Mouse (Mus musculus): Measurements from ENCODE around the gene Efna1. TPM values are rescaled to one million over a fixed set of nuclear protein-coding genes. Genes with fewer than 3 reads are reported as not detected.

Gene Efna1
- total and polyA plus RNA-seq, 2 experiments from 2014 or later, result 5.9 to 10.9 TPM

DNA sequence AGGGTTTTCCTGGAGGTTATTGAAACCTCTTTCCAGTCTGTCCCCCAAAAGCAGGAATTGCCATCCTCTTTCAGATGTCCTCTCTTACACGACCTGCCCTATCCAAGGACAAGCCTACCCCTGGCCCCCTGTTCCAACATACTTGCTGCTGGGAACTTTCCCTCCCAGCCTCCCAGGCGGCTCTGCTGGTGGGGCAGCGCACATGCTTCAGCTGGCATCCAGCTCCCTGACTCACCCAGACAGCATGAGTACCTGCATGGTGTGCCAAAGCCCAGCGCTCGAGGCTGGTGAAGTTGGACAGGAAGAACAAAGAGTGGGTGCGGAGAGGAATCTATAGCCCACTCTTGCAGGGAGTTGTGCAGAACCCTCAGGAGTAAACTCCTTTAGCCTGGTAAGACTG lies 10.1 kb downstream of the Efna1 start:
- H3K36me3 ChIP-seq (ENCODE audit: insufficient read depth, low read length), result no peaks in the 10 kb centered on the region
- peaks cover 18% of the 10 kb centered on the region for H3K4me1 ChIP-seq (ENCODE audit: insufficient read depth, low read length)
- ATAC-seq (no peak), DNase-seq (ENCODE audit: low spot score) (peak; percentile 18)
- 41% methylated on average over 6 of the region's 6 CpGs for WGBS
- H3K4me3 ChIP-seq (ENCODE audit: low read length), result peak overlapping the region; percentile 58; the same call in 1 of the 2 replicates
- H3K27me3 ChIP-seq (ENCODE audit: insufficient read depth, low read length), result no peaks in the 10 kb centered on the region
- no peak for TF ChIP-seq CTCF (IDR thresholded peaks at IDR 0.05; ENCODE audit: low read depth)
- no peaks in the 10 kb centered on the region for H3K9me3 ChIP-seq (ENCODE audit: low read length)
- peak overlapping the region; percentile 68 for H3K4me2 ChIP-seq (ENCODE audit: low read depth, low read length)
- peak overlapping the region; percentile 86 for H3K27ac ChIP-seq
- H3K9ac ChIP-seq (replicated peaks; ENCODE audit: low read length), result peak overlapping the region; percentile 59; the same call in 1 of the 2 replicates

DNA sequence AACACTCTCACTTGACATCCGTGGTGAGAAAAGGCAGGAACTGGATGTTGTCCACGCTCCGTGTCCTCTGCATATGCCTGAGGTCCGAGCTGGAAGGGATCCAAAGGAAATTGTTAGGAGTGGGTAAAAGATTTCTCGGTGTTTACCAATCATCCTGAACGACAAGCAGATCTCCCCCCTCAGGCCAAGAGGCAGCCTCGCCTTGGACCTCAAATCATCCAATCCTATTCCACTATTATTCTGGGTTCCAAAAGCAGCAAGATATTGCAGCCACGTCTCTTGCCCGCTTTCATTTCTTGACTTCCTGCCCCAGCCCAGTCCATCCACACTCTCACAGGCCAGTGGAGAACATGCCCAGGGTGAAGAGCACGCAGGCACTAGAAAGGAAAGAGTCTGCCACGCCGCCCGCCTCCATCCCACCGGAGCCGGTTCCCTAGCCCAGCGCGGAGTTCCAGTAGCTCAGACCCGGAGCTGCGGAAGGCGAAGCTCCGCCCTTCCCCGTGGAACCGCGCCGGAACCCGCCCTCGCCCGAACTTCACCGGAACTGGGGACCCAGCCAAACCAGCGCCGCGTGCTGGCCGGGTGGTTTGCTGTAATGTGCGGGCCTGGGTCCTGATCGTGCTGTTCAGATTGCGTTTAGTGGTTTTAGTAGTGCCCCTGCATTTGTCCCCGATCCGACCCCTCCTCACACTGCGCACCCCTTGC lies 10.7 kb downstream of the Efna1 start, which contains the start of gene Slc50a1:
Gene Slc50a1 (minus strand): TSS at position 520 of the 705 bp plus-strand sequence.
- peak within 1 kb of the TSS; percentile 86 for H3K27ac ChIP-seq
- peaks cover 18% of the 10 kb centered on the region for H3K4me1 ChIP-seq (ENCODE audit: insufficient read depth, low read length)
- TF ChIP-seq CTCF (IDR thresholded peaks at IDR 0.05; ENCODE audit: low read depth), result peak; percentile 68
- ATAC-seq (peak; percentile 64), DNase-seq (ENCODE audit: low spot score) (peak; percentile 87)
- WGBS, result 1% methylated on average over 39 of the region's 39 CpGs
- no peaks in the 10 kb centered on the region for H3K27me3 ChIP-seq (ENCODE audit: insufficient read depth, low read length)
- H3K9ac ChIP-seq (replicated peaks; ENCODE audit: low read length), result peak within 1 kb of the TSS; percentile 59
- peak within 1 kb of the TSS; percentile 68 for H3K4me2 ChIP-seq (ENCODE audit: low read depth, low read length)
- H3K4me3 ChIP-seq (ENCODE audit: low read length), result peak within 1 kb of the TSS; percentile 58
- H3K9me3 ChIP-seq (ENCODE audit: low read length), result no peaks in the 10 kb centered on the region
- no peaks in the 10 kb centered on the region for H3K36me3 ChIP-seq (ENCODE audit: insufficient read depth, low read length)

DNA sequence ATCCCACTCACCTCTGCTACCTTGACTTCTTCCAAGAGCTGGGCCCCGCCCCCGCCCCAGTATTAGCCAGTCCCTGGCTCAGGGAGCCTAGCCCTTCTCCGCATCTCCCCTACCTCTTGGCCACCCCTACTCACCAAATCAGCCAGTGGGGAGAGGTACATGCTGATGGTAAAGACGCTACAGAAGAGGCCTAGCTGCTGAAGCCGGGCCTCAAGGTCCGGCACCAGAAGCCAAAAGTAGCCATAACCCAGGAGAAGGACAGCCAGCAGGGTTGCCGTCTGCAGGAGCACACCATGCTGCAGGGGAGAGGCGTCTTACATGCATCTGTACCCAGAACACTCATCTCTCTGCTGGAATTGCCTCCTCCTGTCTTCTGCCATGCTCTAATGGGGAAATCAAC lies 12.0 kb downstream of the Efna1 start:
- Histone ChIP-seq H3K27me3 (ENCODE audit: insufficient read depth, low read length) (no peaks in the 10 kb centered on the region), H3K36me3 (ENCODE audit: insufficient read depth, low read length) (no peaks in the 10 kb centered on the region), H3K4me3 (ENCODE audit: low read length) (no peak overlapping the region), H3K9me3 (ENCODE audit: low read length) (no peaks in the 10 kb centered on the region), H3K4me1 (ENCODE audit: insufficient read depth, low read length) (peaks cover 18% of the 10 kb centered on the region), H3K4me2 (ENCODE audit: low read depth, low read length) (peak overlapping the region; percentile 68; the same call in 1 of the 2 replicates), H3K9ac (replicated peaks; ENCODE audit: low read length) (no peak overlapping the region), H3K27ac (no peak overlapping the region)
- ATAC-seq (no peak), DNase-seq (ENCODE audit: low spot score) (no peak)
- 57% methylated on average over 8 of the region's 8 CpGs for WGBS
- no peak for TF ChIP-seq CTCF (IDR thresholded peaks at IDR 0.05; ENCODE audit: low read depth)

DNA sequence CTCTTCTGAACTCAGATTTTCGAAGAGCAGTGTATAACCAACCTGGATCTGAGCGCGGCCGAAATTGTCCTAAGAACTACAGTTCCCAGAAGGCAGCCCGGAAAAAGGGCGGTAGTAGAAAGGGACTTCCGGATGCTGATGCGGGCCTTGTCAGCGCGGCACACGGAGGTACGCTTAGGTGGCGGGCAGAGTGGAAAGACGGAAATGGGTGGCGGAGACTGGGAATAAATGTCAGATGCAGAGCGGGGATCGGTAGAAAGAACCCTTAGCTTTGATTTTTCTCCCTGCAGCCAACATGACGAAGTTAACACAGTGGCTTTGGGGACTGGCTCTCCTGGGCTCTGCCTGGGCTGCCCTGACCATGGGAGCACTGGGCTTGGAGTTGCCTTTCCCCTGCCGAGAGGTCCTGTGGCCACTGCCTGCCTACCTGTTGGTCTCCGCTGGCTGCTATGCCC lies 14.5 kb downstream of the Efna1 start:
- ATAC-seq (peak; percentile 89), DNase-seq (ENCODE audit: low spot score) (peak; percentile 92)
- Histone ChIP-seq H3K27ac (peak overlapping the region; percentile 81; the same call in 1 of the 2 replicates), H3K27me3 (ENCODE audit: insufficient read depth, low read length) (no peaks in the 10 kb centered on the region), H3K36me3 (ENCODE audit: insufficient read depth, low read length) (no peaks in the 10 kb centered on the region), H3K4me2 (ENCODE audit: low read depth, low read length) (peak overlapping the region; percentile 99), H3K9me3 (ENCODE audit: low read length) (no peaks in the 10 kb centered on the region), H3K9ac (replicated peaks; ENCODE audit: low read length) (peak overlapping the region; percentile 84), H3K4me3 (ENCODE audit: low read length) (peak overlapping the region; percentile 68), H3K4me1 (ENCODE audit: insufficient read depth, low read length) (peaks cover 18% of the 10 kb centered on the region)
- 0% methylated on average over 20 of the region's 20 CpGs for WGBS
- TF ChIP-seq CTCF (IDR thresholded peaks at IDR 0.05; ENCODE audit: low read depth), result no peak

DNA sequence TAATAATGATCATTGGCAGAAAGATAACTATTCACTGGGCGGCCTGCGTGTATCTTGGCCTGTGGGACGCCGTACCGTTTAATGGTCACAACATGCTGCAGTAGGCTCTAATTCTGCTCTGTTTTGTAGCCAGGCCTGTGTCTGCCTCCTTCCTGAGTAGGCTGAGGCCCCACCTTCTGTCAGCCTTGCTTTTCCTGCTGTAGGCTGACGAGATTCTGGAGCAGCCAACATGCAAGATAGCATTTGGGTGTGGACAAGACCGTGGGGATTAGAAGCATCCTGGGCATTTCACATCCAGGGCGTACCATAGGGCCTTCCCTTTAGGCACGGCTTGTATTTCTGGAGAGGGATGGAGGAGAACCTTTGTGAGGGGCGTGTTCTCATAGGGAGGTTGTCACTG lies 18.5 kb downstream of the Efna1 start:
- DNase-seq (ENCODE audit: low spot score) (no peak), ATAC-seq (no peak)
- Histone ChIP-seq H3K27ac (no peak overlapping the region), H3K9ac (replicated peaks; ENCODE audit: low read length) (no peak overlapping the region), H3K36me3 (ENCODE audit: insufficient read depth, low read length) (no peaks in the 10 kb centered on the region), H3K27me3 (ENCODE audit: insufficient read depth, low read length) (no peaks in the 10 kb centered on the region), H3K9me3 (ENCODE audit: low read length) (no peaks in the 10 kb centered on the region), H3K4me3 (ENCODE audit: low read length) (no peak overlapping the region), H3K4me2 (ENCODE audit: low read depth, low read length) (no peak overlapping the region), H3K4me1 (ENCODE audit: insufficient read depth, low read length) (peaks cover 4% of the 10 kb centered on the region; the same call in 1 of the 2 replicates)
- whole genome bisulfite sequencing, result 77% methylated on average over 10 of the region's 10 CpGs
- no peak for TF ChIP-seq CTCF (IDR thresholded peaks at IDR 0.05; ENCODE audit: low read depth)

DNA sequence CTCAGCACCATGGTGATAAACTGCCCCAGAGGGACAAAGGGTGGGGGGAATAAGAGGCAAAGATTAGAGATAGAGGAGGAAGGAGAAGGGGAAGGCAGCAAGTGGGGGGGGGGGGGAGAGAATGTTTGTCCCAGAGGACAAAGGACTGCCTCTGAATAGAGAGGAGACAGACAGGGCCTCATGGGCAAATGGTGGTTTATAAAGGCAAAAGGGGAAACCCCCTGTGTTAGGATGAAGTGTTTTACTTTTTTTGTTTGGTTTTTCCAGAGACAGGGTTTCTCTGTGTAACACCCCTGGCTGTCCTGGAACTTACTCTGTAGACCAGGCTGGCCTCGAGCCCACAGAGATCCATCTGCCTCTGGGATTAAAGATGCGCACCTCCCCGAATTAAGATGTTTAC lies 20.7 kb downstream of the Efna1 start:
- ATAC-seq (no peak), DNase-seq (ENCODE audit: low spot score) (no peak)
- no peak for TF ChIP-seq CTCF (IDR thresholded peaks at IDR 0.05; ENCODE audit: low read depth)
- Histone ChIP-seq H3K4me2 (ENCODE audit: low read depth, low read length) (no peak overlapping the region), H3K9ac (replicated peaks; ENCODE audit: low read length) (no peak overlapping the region), H3K27me3 (ENCODE audit: insufficient read depth, low read length) (no peaks in the 10 kb centered on the region), H3K27ac (no peak overlapping the region), H3K9me3 (ENCODE audit: low read length) (no peaks in the 10 kb centered on the region), H3K36me3 (ENCODE audit: insufficient read depth, low read length) (no peaks in the 10 kb centered on the region), H3K4me3 (ENCODE audit: low read length) (no peak overlapping the region), H3K4me1 (ENCODE audit: insufficient read depth, low read length) (no peaks in the 10 kb centered on the region)
- 69% methylated on average over 3 of the region's 3 CpGs for WGBS

DNA sequence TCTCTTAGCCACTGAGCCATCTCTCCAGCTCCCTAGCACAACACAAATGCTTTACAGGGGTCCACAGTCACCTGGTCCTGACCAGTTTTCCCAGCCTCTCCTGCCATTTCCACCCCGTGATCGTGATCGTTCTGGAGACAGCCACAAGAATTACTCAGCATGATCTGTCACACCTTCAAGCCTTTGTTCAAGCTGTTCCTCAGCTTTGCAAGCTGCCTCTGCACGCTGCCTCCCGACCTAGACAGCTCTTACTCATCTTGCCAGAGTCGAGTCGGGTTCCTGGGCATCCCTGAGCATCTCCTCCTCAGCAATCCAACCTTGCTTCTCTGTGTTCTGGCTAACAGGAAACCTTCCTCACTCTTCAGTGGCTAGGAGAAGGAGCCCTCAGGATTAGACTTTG lies 21.9 kb downstream of the Efna1 start, which contains the start of gene Dpm3:
Gene Dpm3 (plus strand): TSS at position 283 of the 400 bp plus-strand sequence.
- 49% methylated on average over 7 of the region's 7 CpGs for WGBS
- H3K9me3 ChIP-seq (ENCODE audit: low read length), result no peaks in the 10 kb centered on the region
- H3K9ac ChIP-seq (replicated peaks; ENCODE audit: low read length), result no peak within 1 kb of the TSS
- H3K4me3 ChIP-seq (ENCODE audit: low read length), result no peak within 1 kb of the TSS
- ATAC-seq, result no peak
- no peak for DNase-seq (ENCODE audit: low spot score)
- H3K36me3 ChIP-seq (ENCODE audit: insufficient read depth, low read length), result no peaks in the 10 kb centered on the region
- H3K4me1 ChIP-seq (ENCODE audit: insufficient read depth, low read length), result no peaks in the 10 kb centered on the region
- H3K4me2 ChIP-seq (ENCODE audit: low read depth, low read length), result no peak within 1 kb of the TSS
- H3K27me3 ChIP-seq (ENCODE audit: insufficient read depth, low read length), result no peaks in the 10 kb centered on the region
- no peak within 1 kb of the TSS for H3K27ac ChIP-seq
- TF ChIP-seq CTCF (IDR thresholded peaks at IDR 0.05; ENCODE audit: low read depth), result no peak
